Mouse (Mus musculus): Measurements from ENCODE around the gene Mief2.
A peak's percentile ranks its signal among the peaks of the same experiment; 100 is the strongest.

Gene Mief2

DNA sequence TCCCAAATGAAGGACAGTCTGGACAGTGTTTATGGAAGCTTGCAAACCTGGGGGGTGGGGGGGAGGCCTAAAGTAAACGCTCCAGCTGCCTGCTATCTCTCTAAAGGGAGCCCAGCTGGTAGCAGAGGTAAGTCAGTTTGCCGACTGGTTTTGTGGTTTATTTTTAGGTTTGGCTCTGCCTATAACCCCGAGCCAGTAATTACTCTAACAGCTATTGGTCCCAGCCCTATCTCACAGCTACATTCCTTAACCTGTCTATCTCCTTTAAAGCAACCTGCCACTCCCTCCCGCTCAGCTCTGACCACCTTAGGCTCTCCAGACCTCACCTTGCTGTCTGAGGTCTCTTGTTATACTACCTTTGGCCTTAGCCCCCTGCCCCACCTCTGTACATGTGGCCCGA is 8.9 kb upstream of the Mief2 start:
- no peak for DNase-seq (ENCODE audit: low spot score)

DNA sequence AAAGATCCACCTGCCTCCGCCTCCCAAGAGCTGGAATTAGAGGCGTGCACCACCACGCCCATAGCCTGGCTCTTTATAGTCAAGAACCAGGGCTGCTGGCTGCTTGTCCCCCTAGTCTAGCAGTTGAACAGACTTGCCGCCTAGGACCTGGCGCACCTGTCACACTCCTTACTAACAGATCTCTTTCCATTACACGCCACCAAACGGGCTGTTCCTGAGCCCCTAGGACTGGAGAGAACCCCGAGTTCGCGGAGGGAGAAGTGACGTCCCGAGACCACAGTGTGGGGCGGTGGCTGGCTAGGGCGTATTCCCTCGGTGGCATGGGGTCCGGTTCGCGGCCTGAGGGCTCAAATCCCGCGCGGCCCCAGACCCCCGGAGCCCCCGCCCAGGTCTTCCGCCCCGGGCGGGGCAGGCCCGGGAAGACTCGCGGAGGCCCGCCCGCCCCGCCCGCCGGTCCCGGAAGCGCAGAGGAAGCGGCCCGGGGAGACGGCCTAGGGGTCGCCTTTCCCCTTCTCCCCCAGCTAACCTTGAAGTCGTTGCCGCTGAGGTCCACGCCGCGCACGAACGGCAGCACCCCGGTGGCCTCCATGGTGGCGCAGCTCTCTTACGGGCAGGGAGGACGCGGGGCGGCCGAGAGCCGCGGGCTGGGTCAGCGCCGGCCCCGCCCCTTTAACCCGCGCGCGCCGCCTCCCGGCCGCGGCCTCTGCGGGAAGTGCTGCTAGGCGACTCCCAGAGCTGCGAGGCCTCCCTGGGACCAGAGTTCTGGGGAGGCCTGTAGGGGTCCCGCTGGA is 1.4 kb upstream of the Mief2 start, which contains the start of gene Flii:
Flii (minus strand) TSS at position 663 of the 791 bp plus-strand sequence.
- DNase-seq (ENCODE audit: low spot score): peak; percentile 75

DNA sequence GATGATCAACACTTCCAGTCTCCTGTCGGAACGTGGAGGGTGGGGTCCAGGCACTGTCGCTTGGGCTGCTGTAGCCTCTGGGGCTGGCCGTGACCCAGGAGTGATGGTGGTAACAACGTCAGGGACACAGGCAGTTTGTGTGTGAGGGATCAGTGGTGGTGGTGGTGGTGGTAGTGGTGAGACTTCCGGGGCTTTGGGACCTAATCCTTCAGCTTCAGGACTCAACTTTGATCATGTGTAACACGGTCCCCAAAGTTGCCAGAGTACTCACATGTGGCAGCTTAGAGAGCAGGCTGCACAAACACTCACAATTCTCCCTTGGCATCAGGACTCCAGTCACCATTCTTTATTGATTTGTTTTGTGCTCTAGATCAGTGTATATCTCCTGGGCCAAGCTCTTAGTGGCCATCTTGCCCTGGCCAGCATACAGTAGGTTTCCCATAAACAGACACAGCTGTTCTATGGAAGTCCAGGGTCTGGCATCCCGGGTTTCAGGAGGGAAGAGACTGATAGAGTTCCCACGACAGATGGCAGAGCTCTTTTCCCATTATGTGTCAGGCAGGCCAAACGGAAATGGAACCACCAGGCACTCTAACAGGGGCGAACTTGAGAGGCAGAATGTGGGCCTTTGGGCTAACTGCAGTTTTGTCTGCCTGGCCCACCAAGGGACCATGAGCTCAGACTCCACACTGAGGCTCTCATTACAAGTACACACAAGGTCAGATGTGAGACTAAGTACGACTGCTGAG is 632 bp upstream of the Mief2 start:
- DNase-seq (ENCODE audit: low spot score): no peak

DNA sequence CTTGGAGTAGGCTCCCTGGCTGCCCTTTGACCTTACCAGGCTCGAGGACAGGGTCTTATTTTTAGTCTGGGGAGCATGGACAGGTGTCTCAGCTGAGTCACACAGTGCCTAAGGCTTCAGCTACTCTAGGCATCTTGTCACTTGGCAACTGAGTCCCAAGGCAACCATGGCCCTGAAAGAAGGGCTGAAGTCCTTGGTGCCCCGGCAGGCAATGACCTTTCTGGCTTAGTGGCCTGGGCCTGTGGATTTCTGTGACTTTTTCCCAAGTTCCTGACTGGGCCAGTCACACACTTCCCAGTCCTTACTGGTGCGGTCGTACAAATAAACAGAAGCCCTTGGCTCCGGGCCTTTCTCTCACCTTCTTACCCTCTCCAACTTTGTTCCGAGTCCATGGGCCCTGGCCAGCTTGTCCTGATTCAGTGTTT is 1.0 kb downstream of the Mief2 start:
- peak; percentile 60 for DNase-seq (ENCODE audit: low spot score)

DNA sequence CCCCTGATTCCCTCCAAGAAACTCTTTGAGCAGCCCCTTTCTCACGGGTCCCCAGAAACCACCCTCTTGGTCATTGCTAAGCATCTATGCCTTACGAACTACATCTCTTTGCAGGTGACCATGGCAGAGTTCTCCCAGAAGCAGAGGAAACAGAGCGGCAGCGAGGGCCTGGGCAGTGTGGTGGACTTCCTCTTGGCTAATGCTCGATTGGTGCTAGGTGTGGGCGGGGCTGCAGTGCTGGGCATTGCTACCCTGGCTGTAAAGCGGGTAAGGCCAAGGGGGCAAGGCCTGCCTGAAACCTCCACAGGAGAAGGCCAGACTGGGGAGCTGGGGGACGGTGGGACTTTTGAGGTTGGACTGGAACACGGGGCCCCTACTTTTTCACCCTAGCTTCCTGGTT is 2.0 kb downstream of the Mief2 start:
- DNase-seq (ENCODE audit: low spot score): no peak

DNA sequence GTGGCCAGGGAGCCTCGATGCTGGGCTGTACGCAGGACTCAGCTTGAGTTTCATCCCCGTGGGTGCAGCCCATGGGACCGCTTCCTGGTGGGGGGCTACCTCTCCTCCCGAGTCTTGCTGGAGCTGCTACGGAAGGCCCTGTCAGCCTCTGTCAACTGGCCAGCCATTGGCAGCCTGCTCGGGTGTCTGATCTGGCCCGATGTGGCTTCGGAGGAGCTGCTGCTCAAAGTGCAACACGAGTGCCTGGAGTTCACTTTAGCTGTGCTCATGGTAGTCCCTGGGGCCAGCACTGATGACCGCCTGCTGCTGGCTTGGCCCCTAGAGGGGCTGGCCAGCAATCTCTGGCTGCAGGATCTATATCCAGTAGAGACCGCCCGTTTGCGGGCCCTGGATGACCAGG is 3.1 kb downstream of the Mief2 start:
- no peak for DNase-seq (ENCODE audit: low spot score)

DNA sequence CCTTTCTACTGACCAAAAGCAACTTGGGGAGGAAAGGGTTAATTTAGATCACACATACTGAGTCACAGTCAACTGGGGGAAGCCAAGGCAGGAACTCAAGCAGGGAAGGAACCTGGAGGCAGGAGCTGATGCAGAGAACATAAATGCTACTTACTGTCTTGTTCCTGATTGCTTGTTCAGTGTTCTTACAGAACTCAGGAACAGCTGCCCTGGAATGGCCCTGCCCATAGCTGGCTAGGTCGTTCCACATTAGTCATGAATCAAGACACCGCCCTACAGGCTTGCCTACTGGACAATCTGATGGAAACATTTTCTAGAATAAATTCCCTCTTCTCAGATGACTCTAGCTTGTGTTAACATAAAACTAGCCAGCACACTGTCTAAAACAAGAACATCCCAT is 6.0 kb downstream of the Mief2 start:
- DNase-seq (ENCODE audit: low spot score): peak; percentile 42

DNA sequence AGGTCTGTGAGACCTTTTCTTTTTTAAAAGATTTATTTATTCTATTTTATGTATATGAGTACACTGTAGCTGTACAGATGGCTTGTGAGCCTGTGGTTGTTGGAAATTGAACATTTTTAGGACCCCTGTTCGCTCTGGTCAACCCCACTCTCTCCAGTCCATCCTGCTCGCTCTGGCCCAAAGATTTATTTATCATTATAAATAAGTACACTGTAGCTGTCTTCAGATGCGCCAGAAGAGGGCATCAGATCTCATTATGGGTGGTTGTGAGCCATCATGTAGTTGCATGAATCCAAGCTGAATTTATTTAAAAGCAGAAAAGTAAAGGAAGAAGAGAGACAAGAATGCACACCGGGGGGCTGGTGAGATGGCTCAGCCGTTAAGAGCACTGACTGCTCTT is 7.0 kb downstream of the Mief2 start:
- no peak for DNase-seq (ENCODE audit: low spot score)

DNA sequence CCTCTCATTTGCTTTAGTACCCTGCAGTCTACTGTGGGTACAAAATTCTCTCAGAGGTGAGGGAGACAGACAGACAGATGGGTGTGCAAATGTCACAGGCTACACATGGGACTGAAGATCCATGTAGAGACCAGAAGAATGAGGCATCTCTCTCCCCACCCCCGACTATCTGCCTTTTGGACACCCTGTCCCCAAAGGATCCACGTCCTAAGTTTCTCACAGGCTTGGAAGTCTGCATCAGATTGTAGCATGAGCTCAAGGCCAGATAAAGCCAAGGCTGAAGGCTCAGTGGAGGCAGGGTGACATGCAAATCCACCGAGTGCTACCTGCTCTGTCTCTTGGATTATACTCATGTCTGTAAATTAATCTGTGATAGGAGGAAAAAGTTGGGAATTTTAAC is 8.3 kb downstream of the Mief2 start:
- no peak for DNase-seq (ENCODE audit: low spot score)

DNA sequence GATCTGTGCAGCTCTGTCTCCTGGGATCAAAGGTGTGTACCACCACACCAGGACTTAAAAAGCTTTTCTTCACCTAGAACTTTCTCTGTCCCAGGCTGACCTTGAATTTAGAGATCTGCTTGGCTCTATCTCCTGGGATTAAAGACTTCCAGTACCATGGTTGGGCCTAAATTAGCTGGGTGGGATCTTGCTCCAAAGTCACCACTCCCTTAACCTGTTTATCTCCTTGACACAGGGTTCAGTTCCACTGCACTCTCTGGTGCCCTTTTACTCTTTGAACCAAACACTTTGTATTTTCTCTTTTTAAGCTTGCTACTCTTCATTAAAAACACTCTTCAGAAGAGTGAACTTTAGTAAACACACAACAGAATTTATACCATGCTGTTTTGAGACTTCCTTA is 9.3 kb downstream of the Mief2 start:
- no peak for DNase-seq (ENCODE audit: low spot score)

DNA sequence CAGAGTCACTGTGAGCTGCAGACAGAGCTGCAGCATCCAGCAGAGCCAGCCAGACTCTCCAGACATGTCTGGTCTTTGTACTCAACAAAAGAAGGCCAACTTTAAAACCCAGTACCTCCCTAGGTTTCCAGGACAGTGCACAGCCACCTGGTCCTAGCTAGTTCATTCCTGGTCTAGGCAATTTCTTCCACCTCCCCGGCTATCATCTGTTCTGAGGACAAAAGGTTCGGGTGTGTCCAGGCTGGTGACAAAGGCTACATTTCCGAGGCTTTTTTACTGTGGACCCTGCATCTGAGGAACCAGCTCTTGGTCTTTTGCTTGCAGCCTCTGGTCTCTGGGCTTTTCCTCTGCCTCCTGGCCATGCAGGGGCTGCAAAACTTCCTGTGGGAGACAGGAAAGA is 12.1 kb downstream of the Mief2 start:
- DNase-seq (ENCODE audit: low spot score): no peak

DNA sequence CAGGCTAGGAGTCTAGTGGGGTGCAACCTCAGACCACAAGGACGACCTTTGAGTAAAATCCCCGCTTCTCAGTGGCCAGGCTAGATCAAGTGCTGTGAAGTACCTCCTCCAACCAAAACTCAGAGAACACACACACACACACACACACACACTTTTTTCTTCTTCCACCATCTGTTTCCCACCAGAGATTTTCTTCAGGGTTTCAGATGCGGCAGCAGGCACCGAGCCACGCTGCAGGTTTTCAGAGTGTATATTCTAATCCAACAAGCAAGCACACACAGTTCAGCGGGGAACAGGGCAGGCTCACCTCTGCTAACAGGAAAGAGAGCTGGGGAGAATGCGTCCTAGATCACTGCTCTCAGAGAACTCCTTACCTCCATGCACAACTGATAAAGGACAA is 27.4 kb downstream of the Mief2 start:
- no peak for DNase-seq (ENCODE audit: low spot score)

DNA sequence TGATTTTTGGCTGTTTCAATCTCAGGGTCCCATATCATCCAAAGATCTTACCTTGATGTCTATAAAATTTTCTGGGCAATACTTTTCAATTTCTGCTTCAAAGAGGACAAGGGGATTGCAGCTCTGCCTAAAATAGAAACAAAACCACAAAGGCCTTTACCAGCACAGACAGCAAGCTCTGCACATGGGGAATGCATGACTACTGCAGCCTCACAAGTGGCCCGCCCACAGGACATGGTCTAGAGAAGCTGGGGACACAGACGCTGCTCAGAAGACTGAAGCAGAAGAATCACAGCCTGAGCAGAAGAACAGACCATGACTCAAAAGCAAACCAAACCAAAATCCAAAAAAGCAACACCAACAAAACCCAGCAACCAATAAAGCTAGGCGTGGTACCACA is 33.5 kb downstream of the Mief2 start:
- no peak for DNase-seq (ENCODE audit: low spot score)

DNA sequence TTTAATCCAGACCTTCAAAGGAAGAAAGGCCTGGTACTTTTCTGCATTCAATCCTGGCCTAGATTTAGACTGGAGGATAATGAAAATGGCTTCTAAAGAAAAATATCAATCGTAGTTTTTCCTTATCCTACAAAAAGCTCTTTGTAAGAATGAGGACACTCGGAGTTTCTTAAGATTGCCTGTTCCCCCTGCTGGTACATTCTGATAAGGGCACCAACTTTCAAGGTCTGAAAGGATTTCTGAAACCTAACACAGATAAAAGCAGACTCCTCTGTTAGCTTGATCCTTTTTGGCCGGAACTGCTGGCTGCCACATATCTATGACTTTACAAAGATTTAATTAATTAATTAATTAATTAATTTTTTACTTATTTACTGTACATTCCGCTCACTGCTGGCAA is 38.8 kb downstream of the Mief2 start:
- no peak for DNase-seq (ENCODE audit: low spot score)

DNA sequence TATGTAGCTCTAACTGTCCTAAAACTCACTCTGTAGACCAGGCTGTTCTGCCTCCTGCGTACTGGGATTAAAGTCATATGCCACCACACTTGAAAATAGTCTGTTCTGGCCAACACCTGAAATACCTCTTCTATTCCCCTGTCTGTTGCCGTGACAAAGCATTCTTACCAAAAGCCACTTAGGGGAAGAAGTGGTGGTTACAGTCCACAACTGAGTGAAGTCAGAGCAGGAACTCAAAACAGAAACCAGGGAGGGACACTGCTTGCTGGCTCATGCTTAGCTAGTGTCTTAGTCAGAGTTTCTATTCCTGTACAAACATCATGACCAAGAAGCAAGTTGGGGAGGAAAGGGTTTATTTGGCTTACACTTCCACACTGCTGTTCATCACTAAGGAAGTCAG is 41.1 kb downstream of the Mief2 start:
- no peak for DNase-seq (ENCODE audit: low spot score)

DNA sequence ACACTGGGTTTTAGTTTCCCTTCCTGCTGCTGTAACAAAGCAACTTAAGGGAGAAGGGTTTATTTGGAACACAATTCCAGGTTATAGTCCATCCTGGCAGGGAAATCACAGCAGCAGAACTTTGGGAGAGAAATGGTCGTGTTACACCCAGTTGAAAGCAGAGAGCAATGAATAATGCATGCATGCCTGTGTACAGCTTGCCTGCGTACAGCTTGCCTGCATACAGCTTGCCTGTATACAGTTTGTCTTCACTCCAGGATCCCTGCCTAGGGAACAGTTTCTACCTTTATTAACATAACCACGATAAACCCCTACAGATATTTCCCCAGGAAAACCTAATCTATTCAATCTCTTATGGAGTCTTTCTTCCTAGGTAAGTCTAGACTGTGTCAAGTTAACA is 42.6 kb downstream of the Mief2 start:
- DNase-seq (ENCODE audit: low spot score): no peak

DNA sequence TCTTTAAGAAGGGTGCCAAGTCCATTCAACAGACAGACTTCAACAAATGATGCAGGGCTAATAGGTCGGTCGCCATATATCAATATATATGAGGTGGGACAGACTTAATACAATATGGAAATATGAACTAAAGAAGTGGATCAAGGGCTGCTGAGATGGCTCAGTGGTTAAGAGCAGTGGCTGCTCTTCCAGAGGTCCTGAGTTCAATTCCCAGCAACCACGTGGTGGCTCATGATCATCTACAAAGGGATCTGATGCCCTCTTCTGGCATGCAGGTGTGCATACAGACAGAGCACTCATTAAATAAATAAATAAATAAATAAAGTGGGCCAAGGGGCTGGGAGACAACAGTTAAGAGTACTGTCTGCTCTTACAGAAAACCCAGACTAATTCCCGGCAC is 44.0 kb downstream of the Mief2 start:
- DNase-seq (ENCODE audit: low spot score): no peak

DNA sequence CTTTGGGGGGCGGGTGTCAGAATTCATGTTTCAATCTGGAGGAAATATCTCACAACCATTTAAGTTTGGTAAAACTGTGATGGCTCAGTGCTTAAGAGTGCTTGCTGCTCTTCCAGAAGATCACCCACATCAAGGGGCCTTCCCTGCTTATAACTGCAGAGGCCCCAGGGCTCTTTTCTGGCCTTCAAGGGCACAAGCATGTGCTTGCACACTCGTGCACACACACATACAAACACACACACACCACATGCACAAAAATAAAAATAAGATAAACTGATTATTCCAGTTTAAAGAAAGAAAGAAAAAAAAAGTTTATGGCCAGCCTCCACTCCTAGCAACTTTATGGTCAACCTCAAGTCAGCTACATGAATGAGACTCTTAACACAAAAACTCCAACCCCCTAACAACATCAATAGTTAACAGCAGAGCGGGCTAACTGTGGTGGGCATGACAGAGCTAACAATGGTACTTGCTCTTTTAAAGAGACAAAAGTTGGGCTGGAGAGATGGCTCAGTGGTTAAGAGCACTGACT is 46.0 kb downstream of the Mief2 start:
- no peak for DNase-seq (ENCODE audit: low spot score)

DNA sequence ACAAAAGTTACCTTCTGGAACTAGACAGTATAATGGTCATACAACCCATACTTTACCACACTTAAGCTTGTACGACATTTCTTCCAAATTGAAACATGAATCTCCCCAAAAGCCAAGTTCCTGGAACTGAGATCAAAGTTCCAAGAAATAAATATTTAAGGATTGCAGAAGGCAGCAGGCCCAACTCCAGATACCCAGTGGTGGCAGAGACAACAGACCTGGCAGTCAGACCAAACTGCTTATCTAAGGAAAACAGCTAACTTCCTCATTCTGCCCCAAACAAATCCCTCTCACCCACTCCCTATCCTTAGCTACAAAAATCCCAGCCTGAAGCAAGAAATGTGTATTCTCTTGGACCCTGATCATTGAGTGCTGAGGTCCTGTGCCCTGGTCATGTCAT is 46.6 kb downstream of the Mief2 start:
- peak; percentile 60 for DNase-seq (ENCODE audit: low spot score)

DNA sequence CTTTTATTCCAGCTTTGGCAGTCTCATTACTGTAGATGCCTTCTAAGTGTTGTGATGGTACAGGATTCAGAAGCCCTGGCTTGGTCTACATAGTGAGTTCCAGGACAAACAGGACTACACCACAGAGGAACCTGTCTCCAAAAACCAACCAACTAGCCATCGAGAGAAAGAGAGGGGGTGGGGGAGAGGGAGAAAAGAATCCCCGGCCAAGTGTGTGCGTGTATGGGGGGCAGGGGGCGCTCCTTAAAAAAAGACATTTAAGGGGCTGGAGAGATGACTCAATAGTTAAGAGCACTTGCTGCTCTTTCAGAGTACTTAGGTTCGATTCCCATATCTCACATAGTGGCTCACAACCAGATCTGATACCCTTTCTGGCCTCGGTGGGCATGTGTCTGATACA is 47.4 kb downstream of the Mief2 start:
- DNase-seq (ENCODE audit: low spot score): no peak

DNA sequence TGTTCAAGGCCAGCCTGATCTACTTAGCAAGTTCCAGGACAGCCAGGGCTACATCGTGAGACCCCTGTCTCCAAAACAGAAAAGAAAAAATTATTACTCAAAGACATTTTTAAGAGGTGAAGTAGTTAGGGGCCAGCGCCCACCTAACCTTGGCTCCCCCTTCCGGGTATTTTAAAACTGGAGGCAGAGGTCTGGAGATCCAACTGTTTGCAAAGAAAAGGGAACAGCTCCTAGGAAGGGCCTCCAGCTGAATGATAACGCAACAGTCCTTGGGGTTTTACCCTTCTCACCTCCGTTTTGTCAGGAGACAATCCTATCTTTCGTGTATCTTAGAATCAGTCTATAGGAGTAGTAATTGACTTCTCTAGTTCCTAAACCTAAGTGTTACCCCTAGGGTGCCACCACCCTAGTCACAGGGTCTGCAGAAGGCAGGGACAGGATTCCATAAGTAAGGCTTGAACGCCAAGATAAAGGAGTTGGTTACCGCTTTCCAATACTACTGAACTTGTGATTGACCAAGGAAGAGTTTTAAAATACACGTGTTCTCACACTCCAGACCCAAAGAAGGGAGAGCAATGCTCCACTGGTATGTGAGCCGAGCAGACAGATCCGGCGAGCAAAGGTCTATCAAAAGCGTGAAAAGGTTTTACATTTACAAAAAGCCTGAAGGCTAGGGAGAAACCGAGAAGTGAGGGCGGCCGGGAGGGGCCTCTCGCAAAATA is 48.1 kb downstream of the Mief2 start:
- no peak for DNase-seq (ENCODE audit: low spot score)

DNA sequence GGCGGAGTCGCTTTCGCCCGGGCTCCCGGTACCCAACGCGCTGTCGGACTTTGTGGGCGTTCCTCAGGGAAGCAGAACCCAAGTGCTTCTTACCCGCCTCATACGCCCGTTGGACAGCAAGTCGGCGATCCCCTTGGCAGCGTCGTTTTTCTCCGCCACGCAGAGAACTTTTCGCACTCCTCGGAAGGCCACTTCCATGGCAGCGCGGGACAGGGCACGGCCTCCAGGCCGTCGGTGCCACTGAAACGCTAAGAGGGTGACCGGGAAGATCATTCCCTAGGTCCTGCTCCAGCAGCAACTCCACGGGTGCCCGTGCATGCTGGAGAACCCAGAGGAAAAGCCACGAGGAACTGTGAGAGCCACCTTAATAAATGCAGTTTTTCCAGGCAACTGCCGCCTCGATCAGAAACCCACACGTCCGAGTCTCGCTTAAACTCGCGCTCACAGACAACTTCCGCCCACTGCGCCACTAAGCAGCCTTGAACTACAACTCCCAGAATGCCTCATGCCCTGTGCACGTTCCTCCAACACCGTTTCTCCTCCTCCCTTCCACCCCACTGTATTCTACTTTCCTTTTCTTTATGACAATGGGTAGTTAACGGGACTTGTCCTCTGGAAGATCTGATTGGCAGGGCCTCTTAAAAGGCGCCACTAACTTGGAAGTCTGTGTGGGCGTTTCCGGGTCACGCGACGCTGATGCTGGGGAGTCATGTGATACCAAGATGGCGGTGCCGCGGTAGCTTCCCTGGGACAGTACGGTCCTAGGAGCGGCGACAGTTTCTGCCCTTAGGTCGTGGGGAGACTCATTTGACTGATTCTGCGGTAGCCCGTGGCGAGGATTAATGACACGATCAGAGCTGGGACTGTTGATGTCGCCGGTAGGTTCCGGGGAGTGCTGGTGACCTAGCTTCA is 48.9 kb downstream of the Mief2 start, which contains the start of the genes Top3a and Smcr8:
Top3a (minus strand) TSS at position 537 of the 912 bp plus-strand sequence.
Smcr8 (plus strand) TSS at position 696 of the 912 bp plus-strand sequence.
- DNase-seq (ENCODE audit: low spot score): peak; percentile 97
